Mouse (Mus musculus) liver, adult 2 months (tissue): ENCODE measurements around the gene A2ml1. TPM values are rescaled to one million over a fixed set of nuclear protein-coding genes. Genes with fewer than 3 reads are reported as not detected.
"Not testable (repeated sequence)": the region's sequence is repeated elsewhere in the genome, so short reads cannot be mapped to it uniquely, and the experiment has no call there.

Experiments used
- DNase-seq: peaks from one replicate; pipeline ENCODE4 v3.0.0-alpha.2; 2011; ENCODE audit warnings: low read depth, low spot score; ENCODE audit errors: extremely low read depth
- H3K27ac ChIP-seq: fragments of 200-500 bp; replicated peaks from 2 replicates; pipeline ENCODE4 v1.5.1; 2012; ENCODE audit warnings: low read depth, mild to moderate bottlenecking, control low read depth, inconsistent platforms, low read length; ENCODE audit not compliant: insufficient read depth
- H3K27me3 ChIP-seq: fragments of 200-500 bp; 2 replicates; pipeline ENCODE4 v1.6.1; 2012; ENCODE audit warnings: mild to moderate bottlenecking, moderate library complexity, low read length, inconsistent platforms; ENCODE audit not compliant: control insufficient read depth, insufficient read depth
- H3K36me3 ChIP-seq: fragments of 200-500 bp; 2 replicates; pipeline ENCODE4 v1.6.1; 2012; ENCODE audit warnings: low read length, inconsistent platforms; ENCODE audit not compliant: control insufficient read depth, insufficient read depth
- H3K4me1 ChIP-seq: fragments of 200-500 bp; 2 replicates; pipeline ENCODE4 v1.6.1; 2011; ENCODE audit warnings: low read length; ENCODE audit not compliant: control insufficient read depth, insufficient read depth
- H3K4me3 ChIP-seq: fragments of 200-500 bp; 2 replicates; pipeline ENCODE4 v1.5.1; 2011; ENCODE audit warnings: low read depth, mild to moderate bottlenecking, control low read depth, low read length, moderate library complexity; ENCODE audit not compliant: insufficient read depth
- H3K79me2 ChIP-seq: fragments of 200-500 bp; 2 replicates; pipeline ENCODE4 v1.6.1; 2012; ENCODE audit warnings: inconsistent platforms, mild to moderate bottlenecking, low read length, moderate library complexity; ENCODE audit not compliant: control insufficient read depth, insufficient read depth
- H3K9ac ChIP-seq: fragments of 200-500 bp; 2 replicates; pipeline ENCODE4 v1.6.1; 2012; ENCODE audit warnings: low read depth, mild to moderate bottlenecking, control low read depth, inconsistent platforms, low read length
- CTCF ChIP-seq: fragments of 200-500 bp; IDR thresholded peaks from 2 replicates; pipeline ENCODE4 v1.5.1; 2011; ENCODE audit warnings: low read depth, low read length, control low read depth
- POLR2A ChIP-seq: fragments of 200-500 bp; IDR thresholded peaks from 2 replicates; pipeline ENCODE4 v1.6.1; 2011; ENCODE audit warnings: low read length, control low read depth; ENCODE audit not compliant: insufficient read depth; ENCODE audit errors: extremely low read depth
- WGBS: fragments of 180-500 bp; shearing (Covaris S2); methylation state at CpG from one replicate; pipeline ENCODE4 v1.1.7; 2018; 5-methylcytosine and 5-hydroxymethylcytosine counted together
- polyA plus RNA-seq: library from polyadenylated mRNA; depleted of rRNA; stranded (reverse); fragments of >200 nt; gene quantifications from 2 replicates; pipeline ENCODE4 v1.2.3, GENCODE M21; 2012; rRNA removed
- total RNA-seq: library from RNA; depleted of rRNA; stranded (reverse); fragments of >200 nt; gene quantifications from 2 replicates; pipeline ENCODE4 v1.2.3, GENCODE M21; 2014; rRNA removed

The A2ml1 gene
- total RNA-seq (3.8 and 8.8 TPM in 2 replicates), polyA plus RNA-seq (3.7 and 7.5 TPM in 2 replicates)

GRCm38 (mm10) chr6:128581508-128581907 lies at the start of gene A2ml1:
Gene A2ml1 (minus strand): TSS chr6:128581608.
- no peaks in the 10 kb centered on the region for H3K79me2 ChIP-seq
- no peaks in the 10 kb centered on the region for H3K27me3 ChIP-seq
- DNase-seq = no peak
- TF ChIP-seq CTCF = no peak
- TF ChIP-seq POLR2A = no peak
- H3K27ac ChIP-seq = no peak within 1 kb of the TSS
- no peaks in the 10 kb centered on the region for H3K36me3 ChIP-seq
- 66% methylated on average over 11 of the region's 11 CpGs for WGBS
- no peak within 1 kb of the TSS for H3K4me3 ChIP-seq
- H3K9ac ChIP-seq = no peak within 1 kb of the TSS
- peaks cover 6% of the 10 kb centered on the region; the same call in 1 of the 2 replicates for H3K4me1 ChIP-seq

GRCm38 (mm10) chr6:128629771-128630739 lies 48.6 kb upstream of the A2ml1 start:
- H3K4me1 ChIP-seq = peaks cover 14% of the 10 kb centered on the region; the same call in 1 of the 2 replicates
- not testable (repeated sequence) for H3K27me3 ChIP-seq, H3K36me3 ChIP-seq, H3K79me2 ChIP-seq
- peak overlapping the region; percentile 97 for H3K27ac ChIP-seq
- H3K4me3 ChIP-seq = peak overlapping the region; percentile 28; the same call in 1 of the 2 replicates
- 36% methylated on average over 13 of the region's 13 CpGs for WGBS
- TF ChIP-seq CTCF = peak; percentile 57
- peak overlapping the region; percentile 72 for H3K9ac ChIP-seq
- DNase-seq = peak; percentile 67

GRCm38 (mm10) chr6:128625246-128625645 lies 43.8 kb upstream of the A2ml1 start:
- 93% methylated on average over 6 of the region's 6 CpGs for WGBS
- not testable (repeated sequence) for H3K36me3 ChIP-seq, H3K4me3 ChIP-seq, H3K79me2 ChIP-seq, H3K27ac ChIP-seq, DNase-seq, H3K4me1 ChIP-seq, H3K27me3 ChIP-seq, H3K9ac ChIP-seq

GRCm38 (mm10) chr6:128624425-128624824 lies 43.0 kb upstream of the A2ml1 start:
- Histone ChIP-seq H3K27me3 (no peaks in the 10 kb centered on the region), H3K4me1 (no peaks in the 10 kb centered on the region; the same call in 1 of the 2 replicates), H3K36me3 (no peaks in the 10 kb centered on the region), H3K9ac (no peak overlapping the region), H3K27ac (no peak overlapping the region), H3K79me2 (no peaks in the 10 kb centered on the region), H3K4me3 (no peak overlapping the region)
- 87% methylated on average over 4 of the region's 4 CpGs for WGBS
- DNase-seq = no peak
- TF ChIP-seq POLR2A (no peak), CTCF (no peak)

GRCm38 (mm10) chr6:128623433-128623832 lies 42.0 kb upstream of the A2ml1 start, which contains the start of gene Klrb1a:
Gene Klrb1a (minus strand): TSS chr6:128623533.
- 98% methylated on average over 5 of the region's 5 CpGs for WGBS

GRCm38 (mm10) chr6:128622733-128623132 lies 41.3 kb upstream of the A2ml1 start:
- H3K4me3 ChIP-seq = no peak overlapping the region
- H3K9ac ChIP-seq = no peak overlapping the region
- no peaks in the 10 kb centered on the region for H3K36me3 ChIP-seq
- no peaks in the 10 kb centered on the region for H3K27me3 ChIP-seq
- WGBS = 38% methylated on average over 2 of the region's 2 CpGs
- no peak for DNase-seq
- TF ChIP-seq POLR2A (no peak), CTCF (no peak)
- H3K27ac ChIP-seq = no peak overlapping the region
- no peaks in the 10 kb centered on the region; the same call in 1 of the 2 replicates for H3K4me1 ChIP-seq
- no peaks in the 10 kb centered on the region for H3K79me2 ChIP-seq

More at GRCm38 (mm10) chr6:128623433-128623832, 42.0 kb upstream of the A2ml1 start, which contains the start of gene Klrb1a:
- not testable (repeated sequence) for H3K9ac ChIP-seq, H3K27me3 ChIP-seq, H3K4me1 ChIP-seq, H3K36me3 ChIP-seq, H3K4me3 ChIP-seq, DNase-seq, H3K79me2 ChIP-seq, H3K27ac ChIP-seq
